Mouse (Mus musculus): ENCODE measurements around the gene Pcgf5. TPM values are rescaled to one million over a fixed set of nuclear protein-coding genes. Genes with fewer than 3 reads are reported as not detected.
"Not testable (repeated sequence)": the region's sequence is repeated elsewhere in the genome, so short reads cannot be mapped to it uniquely, and the experiment has no call there.

Pcgf5 gene
- polyA plus RNA-seq, 1 experiment from 2014 or later: 18.0 TPM

- Histone ChIP-seq H3K9ac (no peak overlapping the region), H3K4me3 (replicated peaks) (no peak overlapping the region), H3K27ac (no peak overlapping the region), H3K4me1 (no peaks in the 10 kb centered on the region), H3K9me3 (no peaks in the 10 kb centered on the region), H3K4me2 (no peak overlapping the region), H3K27me3 (replicated peaks) (no peaks in the 10 kb centered on the region), H3K36me3 (no peaks in the 10 kb centered on the region)
- WGBS: 79% methylated on average over 3 of the region's 3 CpGs
- peak; percentile 84 for ATAC-seq (ENCODE audit: insufficient read depth, low FRiP score, low read depth)
Observed at GRCm38 (mm10) chr19:36450997-36451608, 103.0 kb downstream of the Pcgf5 start.

DNA sequence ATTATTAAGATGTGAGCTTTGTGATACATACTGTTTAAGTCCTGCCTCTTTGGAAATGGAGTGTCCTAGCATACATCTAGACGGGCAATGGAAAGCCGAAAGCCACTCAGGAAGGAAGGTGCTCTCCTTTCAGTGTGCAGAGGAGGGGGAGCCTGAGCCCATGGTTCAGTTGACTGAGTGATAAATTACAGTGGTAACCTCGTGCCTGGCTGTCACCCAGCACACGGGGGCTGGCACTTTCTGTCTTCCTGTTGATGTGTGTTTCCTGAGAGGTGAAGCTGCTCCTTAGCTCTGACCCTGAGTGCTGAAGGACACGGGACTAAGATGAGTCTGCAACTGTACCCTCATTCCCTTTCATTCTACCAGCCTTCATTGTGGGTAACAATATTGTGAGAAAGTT lies 103.6 kb downstream of the Pcgf5 start:
- H3K27me3 ChIP-seq (replicated peaks): no peaks in the 10 kb centered on the region
- H3K4me2 ChIP-seq: no peak overlapping the region
- no peak overlapping the region for H3K27ac ChIP-seq
- H3K9me3 ChIP-seq: no peaks in the 10 kb centered on the region
- 38% methylated on average over 5 of the region's 5 CpGs for WGBS
- no peaks in the 10 kb centered on the region for H3K4me1 ChIP-seq
- H3K9ac ChIP-seq: no peak overlapping the region
- H3K4me3 ChIP-seq (replicated peaks): no peak overlapping the region
- ATAC-seq (ENCODE audit: insufficient read depth, low FRiP score, low read depth): no peak
- H3K36me3 ChIP-seq: no peaks in the 10 kb centered on the region

DNA sequence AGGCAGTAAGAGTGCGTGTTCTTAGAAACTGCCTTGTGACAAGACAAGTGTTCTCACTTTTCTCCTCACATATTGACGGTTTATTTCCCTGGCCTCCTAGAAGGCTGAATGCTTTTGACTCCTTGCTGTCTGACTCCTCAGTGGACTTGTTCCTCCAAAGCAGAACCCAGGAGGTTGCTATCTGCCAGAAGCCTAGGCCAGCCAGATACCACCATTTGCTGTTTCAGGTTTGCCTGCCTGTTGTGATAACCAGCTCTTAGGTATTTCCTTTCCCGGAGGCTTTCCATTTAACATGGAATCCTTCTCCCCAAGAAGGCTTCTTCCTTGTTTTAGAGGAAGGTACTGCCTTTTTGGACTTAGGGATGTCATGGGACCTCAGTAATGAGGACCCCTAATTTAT lies 104.1 kb downstream of the Pcgf5 start:
- H3K9ac ChIP-seq; H3K4me2 ChIP-seq; H3K9me3 ChIP-seq; ATAC-seq (ENCODE audit: insufficient read depth, low FRiP score, low read depth); H3K27me3 ChIP-seq (replicated peaks); H3K4me3 ChIP-seq (replicated peaks); H3K4me1 ChIP-seq; H3K27ac ChIP-seq; H3K36me3 ChIP-seq: not testable (repeated sequence)
- WGBS: 58% methylated on average over 3 of the region's 3 CpGs

DNA sequence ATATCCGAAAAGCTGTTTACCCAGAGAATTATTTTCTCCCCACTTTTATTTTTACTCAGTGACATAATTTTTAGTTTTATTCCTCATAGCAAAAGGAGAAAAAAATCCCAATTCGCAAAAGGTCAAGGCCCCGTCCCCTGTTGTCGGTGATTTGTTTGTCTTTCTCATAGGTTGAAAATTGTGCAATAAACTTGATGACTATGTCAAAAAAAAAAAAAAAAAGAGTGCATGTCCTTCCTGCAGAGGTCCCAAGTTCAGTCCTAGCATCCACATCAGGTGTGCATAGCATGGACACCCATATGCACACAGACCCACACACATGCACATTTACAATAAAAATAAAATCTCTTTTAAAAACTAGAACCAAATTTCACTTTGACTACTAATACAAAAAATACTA lies 105.3 kb downstream of the Pcgf5 start:
- H3K36me3 ChIP-seq: no peaks in the 10 kb centered on the region
- no peaks in the 10 kb centered on the region for H3K9me3 ChIP-seq
- 78% methylated on average over 4 of the region's 4 CpGs for WGBS
- no peaks in the 10 kb centered on the region for H3K27me3 ChIP-seq (replicated peaks)
- ATAC-seq (ENCODE audit: insufficient read depth, low FRiP score, low read depth): no peak
- H3K4me1 ChIP-seq: no peaks in the 10 kb centered on the region
- H3K4me3 ChIP-seq (replicated peaks): no peak overlapping the region
- H3K9ac ChIP-seq: no peak overlapping the region
- H3K4me2 ChIP-seq: no peak overlapping the region
- no peak overlapping the region for H3K27ac ChIP-seq

GRCm38 (mm10) chr19:36470106-36470505 lies 122.0 kb downstream of the Pcgf5 start:
- Histone ChIP-seq H3K4me2 (no peak overlapping the region), H3K9me3 (no peaks in the 10 kb centered on the region), H3K9ac (no peak overlapping the region), H3K36me3 (no peaks in the 10 kb centered on the region), H3K4me1 (no peaks in the 10 kb centered on the region), H3K4me3 (replicated peaks) (no peak overlapping the region), H3K27me3 (replicated peaks) (no peaks in the 10 kb centered on the region), H3K27ac (no peak overlapping the region)
- 14% methylated on average over 6 of the region's 6 CpGs for WGBS
- ATAC-seq (ENCODE audit: insufficient read depth, low FRiP score, low read depth): no peak

GRCm38 (mm10) chr19:36471325-36471724 lies 123.2 kb downstream of the Pcgf5 start:
- Histone ChIP-seq H3K27me3 (replicated peaks) (no peaks in the 10 kb centered on the region), H3K9ac (no peak overlapping the region), H3K27ac (no peak overlapping the region), H3K9me3 (no peaks in the 10 kb centered on the region), H3K4me1 (no peaks in the 10 kb centered on the region), H3K4me3 (replicated peaks) (no peak overlapping the region), H3K4me2 (no peak overlapping the region), H3K36me3 (no peaks in the 10 kb centered on the region)
- 86% methylated on average over 3 of the region's 3 CpGs for WGBS
- no peak for ATAC-seq (ENCODE audit: insufficient read depth, low FRiP score, low read depth)

- Histone ChIP-seq H3K9me3 (no peaks in the 10 kb centered on the region), H3K4me2 (no peak overlapping the region), H3K27me3 (replicated peaks) (no peaks in the 10 kb centered on the region), H3K9ac (no peak overlapping the region), H3K36me3 (no peaks in the 10 kb centered on the region), H3K4me1 (no peaks in the 10 kb centered on the region), H3K4me3 (replicated peaks) (no peak overlapping the region), H3K27ac (no peak overlapping the region)
- 89% methylated on average over 4 of the region's 4 CpGs for WGBS
- ATAC-seq (ENCODE audit: insufficient read depth, low FRiP score, low read depth): no peak
Observed at GRCm38 (mm10) chr19:36476596-36476995, 128.5 kb downstream of the Pcgf5 start.

DNA sequence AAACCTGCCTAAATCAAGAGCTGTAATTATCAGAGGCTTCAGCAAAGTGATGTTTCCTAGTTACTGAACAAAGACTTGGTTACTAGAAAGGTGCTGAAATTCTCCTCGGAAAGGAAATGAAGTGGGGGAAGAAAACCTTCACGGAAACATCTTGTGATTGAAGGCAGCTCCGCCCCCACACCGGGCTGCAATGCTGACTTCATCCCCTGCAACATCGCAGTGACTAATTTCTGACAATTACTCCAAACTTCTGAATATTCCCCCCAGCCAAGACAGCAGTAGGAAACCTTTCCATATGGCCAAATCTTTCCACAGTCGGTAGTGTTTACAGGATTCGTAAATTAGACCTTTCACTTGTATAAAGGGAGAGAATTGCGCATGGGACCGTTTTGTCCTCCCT lies 129.0 kb downstream of the Pcgf5 start:
- no peaks in the 10 kb centered on the region for H3K4me1 ChIP-seq
- H3K4me2 ChIP-seq: no peak overlapping the region
- no peak overlapping the region for H3K4me3 ChIP-seq (replicated peaks)
- no peak for ATAC-seq (ENCODE audit: insufficient read depth, low FRiP score, low read depth)
- WGBS: 39% methylated on average over 9 of the region's 9 CpGs
- no peak overlapping the region for H3K27ac ChIP-seq
- H3K9ac ChIP-seq: no peak overlapping the region
- H3K36me3 ChIP-seq: no peaks in the 10 kb centered on the region
- H3K9me3 ChIP-seq: no peaks in the 10 kb centered on the region
- H3K27me3 ChIP-seq (replicated peaks): no peaks in the 10 kb centered on the region

DNA sequence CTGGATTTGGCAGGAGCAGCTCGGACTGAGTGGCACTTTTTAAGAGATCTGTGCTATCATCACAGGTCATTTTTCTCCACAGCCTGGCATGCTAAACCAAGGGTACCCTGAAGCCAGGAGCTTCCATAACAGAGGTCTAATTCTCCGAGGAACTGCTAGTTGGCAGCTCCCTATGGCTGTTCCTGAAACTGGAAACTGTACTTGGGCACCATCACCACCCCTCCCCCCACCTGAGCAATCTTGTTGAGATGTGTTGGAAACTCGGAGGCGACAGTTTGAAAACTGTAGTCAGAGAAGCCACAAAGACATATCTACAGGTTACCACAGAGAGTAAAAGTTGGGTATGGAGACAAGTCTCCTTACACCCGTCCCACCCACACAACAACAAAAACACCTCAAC lies 129.6 kb downstream of the Pcgf5 start:
- Histone ChIP-seq H3K36me3 (no peaks in the 10 kb centered on the region), H3K27me3 (replicated peaks) (no peaks in the 10 kb centered on the region), H3K9ac (no peak overlapping the region), H3K4me3 (replicated peaks) (no peak overlapping the region), H3K4me1 (no peaks in the 10 kb centered on the region), H3K9me3 (no peaks in the 10 kb centered on the region), H3K4me2 (no peak overlapping the region), H3K27ac (no peak overlapping the region)
- 65% methylated on average over 5 of the region's 5 CpGs for WGBS
- ATAC-seq (ENCODE audit: insufficient read depth, low FRiP score, low read depth): no peak

GRCm38 (mm10) chr19:36490911-36491310 lies 142.8 kb downstream of the Pcgf5 start:
- no peaks in the 10 kb centered on the region for H3K36me3 ChIP-seq
- H3K9ac ChIP-seq: no peak overlapping the region
- ATAC-seq (ENCODE audit: insufficient read depth, low FRiP score, low read depth): no peak
- no peaks in the 10 kb centered on the region for H3K4me1 ChIP-seq
- H3K4me3 ChIP-seq (replicated peaks): no peak overlapping the region
- WGBS: 80% methylated on average over 6 of the region's 6 CpGs
- no peak overlapping the region for H3K27ac ChIP-seq
- no peaks in the 10 kb centered on the region for H3K9me3 ChIP-seq
- H3K4me2 ChIP-seq: no peak overlapping the region
- H3K27me3 ChIP-seq (replicated peaks): no peaks in the 10 kb centered on the region

GRCm38 (mm10) chr19:36495555-36495954 lies 147.4 kb downstream of the Pcgf5 start:
- no peak overlapping the region for H3K4me2 ChIP-seq
- no peaks in the 10 kb centered on the region for H3K36me3 ChIP-seq
- no peaks in the 10 kb centered on the region for H3K4me1 ChIP-seq
- no peak for ATAC-seq (ENCODE audit: insufficient read depth, low FRiP score, low read depth)
- no peak overlapping the region for H3K4me3 ChIP-seq (replicated peaks)
- H3K9me3 ChIP-seq: no peaks in the 10 kb centered on the region
- H3K9ac ChIP-seq: no peak overlapping the region
- H3K27ac ChIP-seq: no peak overlapping the region
- H3K27me3 ChIP-seq (replicated peaks): no peaks in the 10 kb centered on the region
- 59% methylated on average over 3 of the region's 3 CpGs for whole genome bisulfite sequencing

- ATAC-seq (ENCODE audit: insufficient read depth, low FRiP score, low read depth): no peak
- Histone ChIP-seq H3K36me3 (no peaks in the 10 kb centered on the region), H3K4me2 (no peak overlapping the region), H3K27me3 (replicated peaks) (no peaks in the 10 kb centered on the region), H3K27ac (no peak overlapping the region), H3K4me3 (replicated peaks) (no peak overlapping the region), H3K9ac (no peak overlapping the region), H3K9me3 (no peaks in the 10 kb centered on the region), H3K4me1 (no peaks in the 10 kb centered on the region)
- WGBS: 67% methylated on average over 4 of the region's 4 CpGs
Observed at GRCm38 (mm10) chr19:36496532-36496931, 148.4 kb downstream of the Pcgf5 start.

GRCm38 (mm10) chr19:36497067-36497466 lies 149.0 kb downstream of the Pcgf5 start:
- no peak for ATAC-seq (ENCODE audit: insufficient read depth, low FRiP score, low read depth)
- 59% methylated on average over 4 of the region's 4 CpGs for WGBS
- Histone ChIP-seq H3K36me3 (no peaks in the 10 kb centered on the region), H3K4me3 (replicated peaks) (no peak overlapping the region), H3K27me3 (replicated peaks) (no peaks in the 10 kb centered on the region), H3K9ac (no peak overlapping the region), H3K9me3 (no peaks in the 10 kb centered on the region), H3K27ac (no peak overlapping the region), H3K4me2 (no peak overlapping the region), H3K4me1 (no peaks in the 10 kb centered on the region)
